Mouse (Mus musculus): ENCODE measurements at regions not wholly inside any gene's neighbourhood (a gene's known extent, or its start where the extent isn't known, plus 50 kb on each side); places are given as distances from the start of the nearest gene placed in this dataset.
"Not testable (repeated sequence)": the region's sequence is repeated elsewhere in the genome, so short reads cannot be mapped to it uniquely, and the experiment has no call there.

DNA sequence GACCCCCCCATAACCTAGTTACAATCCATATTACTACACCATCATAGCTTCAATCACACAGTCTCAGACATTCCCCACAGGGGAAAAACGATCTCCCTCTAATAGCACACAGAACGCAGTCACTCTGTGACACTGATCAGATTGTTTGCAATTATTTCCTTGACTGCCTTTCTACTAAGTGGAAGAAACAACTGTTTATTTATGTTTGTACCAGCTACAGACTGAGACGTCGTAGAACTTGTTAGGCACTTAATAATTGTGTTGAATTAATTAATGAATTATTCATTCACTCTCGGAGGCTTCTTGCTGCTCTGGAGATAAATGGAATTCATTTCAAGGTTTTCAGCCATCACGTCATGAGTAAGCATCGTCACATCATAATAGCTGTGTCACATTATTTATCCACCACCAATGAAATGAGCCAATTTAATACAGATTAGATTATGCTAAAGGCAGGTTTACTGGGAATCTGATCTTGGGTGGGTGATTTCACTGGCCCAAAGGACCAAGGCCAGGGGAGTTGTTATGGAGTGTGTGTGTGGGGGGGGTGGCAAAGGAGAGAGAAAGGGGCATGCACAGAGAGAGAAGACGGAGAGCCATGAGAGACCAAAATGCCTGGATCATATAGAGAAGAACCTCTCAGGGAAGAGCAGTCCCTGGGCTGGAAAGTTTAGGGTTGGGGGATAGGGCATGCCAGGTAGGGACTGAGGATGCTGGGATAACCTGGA, 355.7 kb upstream of the Zwint start:
- no peaks in the 10 kb centered on the region for H3K9me3 ChIP-seq (replicated peaks)
- H3K4me3 ChIP-seq: no peak overlapping the region
- H3K4me1 ChIP-seq: no peaks in the 10 kb centered on the region
- H3K27ac ChIP-seq: no peak overlapping the region
- H3K27me3 ChIP-seq: no peaks in the 10 kb centered on the region
- no peak overlapping the region for H3K4me2 ChIP-seq (replicated peaks)
- H3K9ac ChIP-seq: no peak overlapping the region
- ATAC-seq (ENCODE audit: low FRiP score): peak; percentile 79
- 45% methylated on average over 8 of the region's 8 CpGs for WGBS
- no peaks in the 10 kb centered on the region for H3K36me3 ChIP-seq

DNA sequence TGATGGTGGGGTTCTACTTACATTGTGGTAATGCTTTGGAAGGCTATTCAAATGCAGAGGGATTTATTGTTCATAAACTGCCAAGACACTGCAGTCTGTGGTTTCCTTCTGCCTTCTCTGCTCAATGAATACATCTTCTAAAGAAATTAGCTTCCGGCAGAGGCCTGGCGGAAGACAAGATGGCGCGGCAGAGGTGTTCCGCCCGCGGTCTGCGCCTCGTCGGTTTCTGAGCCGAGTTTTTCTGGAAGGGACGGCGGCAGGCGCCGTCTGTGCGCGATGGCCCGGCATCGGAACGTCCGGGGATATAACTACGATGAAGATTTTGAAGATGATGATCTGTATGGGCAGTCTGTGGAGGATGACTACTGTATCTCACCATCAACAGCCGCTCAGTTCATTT, 345.6 kb upstream of the Zwint start:
- not testable (repeated sequence) for H3K9me3 ChIP-seq (replicated peaks); H3K4me1 ChIP-seq; H3K9ac ChIP-seq; H3K4me2 ChIP-seq (replicated peaks); ATAC-seq (ENCODE audit: low FRiP score); H3K27me3 ChIP-seq; H3K27ac ChIP-seq; H3K36me3 ChIP-seq; H3K4me3 ChIP-seq
- 94% methylated on average over 23 of the region's 23 CpGs for WGBS

DNA sequence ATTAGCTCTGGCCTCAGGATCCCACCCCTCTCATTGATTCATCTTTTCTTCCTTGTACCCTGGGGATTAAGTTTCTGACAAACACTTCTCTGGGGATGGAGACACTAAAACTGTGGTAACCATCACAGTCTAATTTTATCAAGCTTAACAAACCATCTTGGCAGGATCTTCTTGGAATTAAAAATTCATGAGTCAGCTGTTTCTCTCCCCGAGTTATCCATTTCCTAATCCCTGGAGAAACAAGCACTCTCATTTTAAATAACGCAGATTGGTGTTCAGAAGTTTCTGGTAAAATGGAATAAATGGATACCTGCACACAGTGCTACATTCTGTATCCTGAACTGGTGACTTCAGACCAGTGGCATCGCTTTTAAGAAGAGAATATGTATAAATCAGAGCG, 336.3 kb upstream of the Zwint start:
- no peak overlapping the region for H3K4me2 ChIP-seq (replicated peaks)
- no peaks in the 10 kb centered on the region for H3K9me3 ChIP-seq (replicated peaks)
- H3K27ac ChIP-seq: no peak overlapping the region
- ATAC-seq (ENCODE audit: low FRiP score): no peak
- H3K9ac ChIP-seq: no peak overlapping the region
- H3K27me3 ChIP-seq: no peaks in the 10 kb centered on the region
- 76% methylated on average over 4 of the region's 4 CpGs for WGBS
- no peak overlapping the region for H3K4me3 ChIP-seq
- no peaks in the 10 kb centered on the region for H3K36me3 ChIP-seq
- no peaks in the 10 kb centered on the region for H3K4me1 ChIP-seq

DNA sequence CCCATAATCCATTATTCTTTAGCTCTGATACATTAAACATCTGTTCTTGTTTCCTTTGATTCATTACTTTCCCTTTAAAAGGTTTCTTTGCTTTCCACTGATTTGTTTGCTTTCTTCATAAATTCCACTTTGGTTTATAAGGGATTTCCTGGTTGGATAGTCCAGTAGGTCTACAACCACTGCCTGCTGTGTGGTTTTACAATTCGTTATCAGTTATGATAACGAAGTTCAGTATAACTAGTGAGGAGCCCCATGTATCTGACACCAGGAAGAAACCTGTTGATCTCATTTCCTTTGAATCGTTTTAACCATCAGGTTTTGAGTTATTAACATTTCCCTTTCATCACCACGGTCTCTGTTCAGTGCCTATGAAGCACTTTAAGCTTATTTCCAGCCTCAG, 334.3 kb upstream of the Zwint start:
- Histone ChIP-seq H3K4me3 (no peak overlapping the region), H3K27me3 (no peaks in the 10 kb centered on the region), H3K9ac (no peak overlapping the region), H3K4me1 (no peaks in the 10 kb centered on the region), H3K9me3 (replicated peaks) (no peaks in the 10 kb centered on the region), H3K36me3 (no peaks in the 10 kb centered on the region), H3K4me2 (replicated peaks) (no peak overlapping the region), H3K27ac (no peak overlapping the region)
- ATAC-seq (ENCODE audit: low FRiP score): no peak
- 82% methylated on average over 4 of the region's 4 CpGs for WGBS

DNA sequence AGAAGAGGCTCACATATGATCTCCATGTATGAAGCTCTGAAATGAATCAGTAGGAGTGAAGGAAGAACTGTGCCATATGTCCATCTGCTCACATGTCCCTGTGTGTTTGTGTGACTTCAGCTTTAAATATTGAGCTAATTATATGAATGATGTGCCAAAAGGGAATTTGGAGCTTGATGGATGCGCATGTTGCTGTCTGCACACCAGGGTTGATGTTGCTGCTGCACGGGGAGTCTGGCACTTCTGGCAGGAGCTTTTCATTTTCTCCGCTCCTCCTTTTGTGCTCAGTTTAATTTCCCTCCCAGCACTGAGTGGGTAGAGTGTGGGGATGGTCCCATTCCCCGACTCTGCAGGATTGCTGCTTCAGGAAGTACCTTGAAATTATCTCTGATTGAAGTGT, 328.0 kb upstream of the Zwint start:
- WGBS: 46% methylated on average over 4 of the region's 4 CpGs
- Histone ChIP-seq H3K27me3 (no peaks in the 10 kb centered on the region), H3K4me3 (no peak overlapping the region), H3K9me3 (replicated peaks) (no peaks in the 10 kb centered on the region), H3K4me1 (peaks cover 6% of the 10 kb centered on the region), H3K27ac (no peak overlapping the region), H3K4me2 (replicated peaks) (no peak overlapping the region), H3K9ac (no peak overlapping the region), H3K36me3 (no peaks in the 10 kb centered on the region)
- no peak for ATAC-seq (ENCODE audit: low FRiP score)

DNA sequence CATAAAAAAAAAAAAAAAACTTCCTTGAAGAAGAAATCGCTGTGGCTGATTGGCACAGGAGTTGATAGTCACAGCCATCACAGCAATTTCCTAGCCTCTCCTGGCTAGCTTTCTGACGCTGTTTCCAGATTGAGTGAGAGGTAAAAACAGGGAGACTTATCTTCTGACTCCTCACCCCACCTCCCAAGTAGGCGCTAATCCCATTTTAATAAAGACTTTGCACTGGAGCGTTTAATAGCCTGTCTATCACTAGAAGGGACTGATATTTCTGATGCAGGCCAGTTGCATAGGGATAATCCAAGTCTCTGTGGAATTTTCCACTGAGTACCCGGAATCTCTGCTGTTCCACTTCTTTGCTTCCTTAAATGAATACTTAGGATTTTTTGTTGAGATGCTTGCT, 307.4 kb upstream of the Zwint start:
- no peak overlapping the region for H3K4me2 ChIP-seq (replicated peaks)
- H3K9ac ChIP-seq: no peak overlapping the region
- H3K27me3 ChIP-seq: no peaks in the 10 kb centered on the region
- WGBS: 75% methylated on average over 5 of the region's 5 CpGs
- no peaks in the 10 kb centered on the region for H3K4me1 ChIP-seq
- ATAC-seq (ENCODE audit: low FRiP score): no peak
- no peaks in the 10 kb centered on the region for H3K9me3 ChIP-seq (replicated peaks)
- H3K27ac ChIP-seq: no peak overlapping the region
- no peak overlapping the region for H3K4me3 ChIP-seq
- H3K36me3 ChIP-seq: no peaks in the 10 kb centered on the region

DNA sequence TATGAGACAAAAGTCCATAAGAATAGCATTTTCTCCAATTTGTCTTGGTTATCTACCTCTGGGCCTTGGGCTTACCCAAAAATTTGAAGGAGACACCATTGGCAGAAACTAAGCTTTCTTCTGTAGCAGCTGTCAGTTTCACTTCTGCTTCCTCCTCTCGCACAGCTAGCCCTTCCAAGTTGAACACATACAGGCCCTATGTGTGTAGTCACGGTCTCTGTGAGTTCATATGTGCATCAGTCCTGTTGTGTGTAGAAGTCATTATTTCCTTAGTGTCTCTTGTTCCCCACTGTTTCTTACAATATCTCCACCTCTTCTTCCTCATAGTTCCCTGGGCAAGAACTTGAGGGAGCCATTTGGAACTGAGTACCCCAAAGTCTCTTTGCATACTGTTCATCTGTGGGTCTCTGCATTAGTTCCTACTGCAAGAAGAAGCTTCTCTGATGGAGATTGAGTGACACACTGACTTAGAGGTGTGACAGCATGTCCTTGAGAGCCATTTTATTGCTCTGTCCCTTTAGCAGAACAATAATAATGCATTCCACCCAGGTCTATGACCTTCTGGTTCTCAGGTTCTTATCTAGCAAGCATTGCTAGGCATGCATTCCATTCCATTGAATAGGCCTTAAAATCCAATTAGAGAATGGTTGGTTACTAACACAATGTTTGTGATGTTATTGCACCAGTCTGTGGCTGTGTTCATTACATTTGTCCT, 306.5 kb upstream of the Zwint start:
- H3K27me3 ChIP-seq: no peaks in the 10 kb centered on the region
- WGBS: 90% methylated on average over 2 of the region's 2 CpGs
- no peak overlapping the region for H3K4me2 ChIP-seq (replicated peaks)
- no peaks in the 10 kb centered on the region for H3K4me1 ChIP-seq
- ATAC-seq (ENCODE audit: low FRiP score): no peak
- H3K36me3 ChIP-seq: no peaks in the 10 kb centered on the region
- no peak overlapping the region for H3K27ac ChIP-seq
- no peak overlapping the region for H3K9ac ChIP-seq
- H3K4me3 ChIP-seq: no peak overlapping the region
- no peaks in the 10 kb centered on the region for H3K9me3 ChIP-seq (replicated peaks)

DNA sequence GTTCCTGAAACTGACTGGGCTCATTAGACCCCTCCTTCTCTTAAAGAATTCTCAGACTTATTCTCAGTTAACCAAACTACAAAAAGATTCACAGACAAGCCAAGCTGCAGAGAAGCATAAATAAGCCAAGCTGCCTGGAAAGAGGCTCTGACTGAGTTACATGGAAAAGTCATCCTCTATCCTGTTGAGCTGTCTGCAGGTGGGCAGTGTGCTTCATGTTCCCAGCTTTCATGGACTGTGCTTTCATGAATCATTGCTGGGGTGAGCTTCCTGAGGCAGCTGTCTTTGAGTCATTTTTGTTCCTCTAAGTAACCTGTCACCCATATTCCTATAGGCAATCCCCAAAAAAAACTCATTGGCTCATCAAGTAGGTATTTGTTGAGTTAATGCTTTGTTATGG, 301.8 kb upstream of the Zwint start:
- Histone ChIP-seq H3K27me3 (no peaks in the 10 kb centered on the region), H3K4me3 (no peak overlapping the region), H3K4me1 (no peaks in the 10 kb centered on the region), H3K27ac (no peak overlapping the region), H3K9me3 (replicated peaks) (no peaks in the 10 kb centered on the region), H3K36me3 (no peaks in the 10 kb centered on the region), H3K9ac (no peak overlapping the region), H3K4me2 (replicated peaks) (no peak overlapping the region)
- ATAC-seq (ENCODE audit: low FRiP score): no peak

DNA sequence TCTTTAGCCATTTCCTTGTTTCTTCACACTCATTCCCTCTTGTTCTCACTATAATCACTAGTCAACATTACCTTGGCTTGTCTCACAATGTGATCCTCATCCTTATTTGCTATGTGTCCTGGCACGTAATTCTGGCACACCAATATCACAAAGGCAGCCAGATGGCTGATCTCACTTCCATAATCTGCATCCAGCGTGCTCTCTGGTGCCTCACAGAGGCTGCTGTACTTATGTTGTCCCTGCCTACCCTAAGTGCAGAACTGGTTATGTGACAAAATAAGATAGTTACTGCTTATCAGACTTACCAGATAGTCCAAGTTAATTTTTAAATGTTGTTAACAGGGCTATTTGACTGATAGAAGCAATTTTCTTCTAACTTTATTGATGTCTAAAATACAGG, 301.1 kb upstream of the Zwint start:
- WGBS: 84% methylated on average over 2 of the region's 2 CpGs
- H3K36me3 ChIP-seq: no peaks in the 10 kb centered on the region

DNA sequence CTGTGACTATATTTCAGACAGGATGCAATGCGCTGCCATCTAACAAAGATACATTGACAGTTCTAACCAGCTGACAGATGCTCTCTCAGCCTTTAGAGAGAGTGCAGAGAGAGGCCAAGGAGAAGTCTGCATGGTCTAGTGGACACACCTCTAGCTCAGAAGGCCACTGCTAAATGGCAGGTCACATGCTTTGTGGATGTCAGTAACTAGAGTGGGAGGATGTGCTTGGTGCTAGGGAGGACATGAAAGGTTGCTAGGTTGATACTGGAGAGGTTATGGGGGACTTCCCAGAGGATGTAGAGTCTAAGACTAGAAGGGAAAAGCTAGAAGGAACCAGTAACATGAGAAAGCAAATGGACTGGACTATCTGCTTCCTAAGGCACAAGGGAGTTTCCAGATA, 271.3 kb upstream of the Zwint start:
- ATAC-seq (ENCODE audit: low FRiP score): no peak
- H3K4me2 ChIP-seq (replicated peaks): no peak overlapping the region
- 78% methylated on average over 1 of the region's 1 CpGs for WGBS

More for the DNA sequence above, 301.1 kb upstream of the Zwint start:
- Histone ChIP-seq H3K9me3 (replicated peaks) (no peaks in the 10 kb centered on the region), H3K9ac (no peak overlapping the region), H3K27ac (no peak overlapping the region), H3K4me3 (no peak overlapping the region), H3K27me3 (no peaks in the 10 kb centered on the region), H3K4me2 (replicated peaks) (no peak overlapping the region), H3K4me1 (no peaks in the 10 kb centered on the region)
- ATAC-seq (ENCODE audit: low FRiP score): no peak

DNA sequence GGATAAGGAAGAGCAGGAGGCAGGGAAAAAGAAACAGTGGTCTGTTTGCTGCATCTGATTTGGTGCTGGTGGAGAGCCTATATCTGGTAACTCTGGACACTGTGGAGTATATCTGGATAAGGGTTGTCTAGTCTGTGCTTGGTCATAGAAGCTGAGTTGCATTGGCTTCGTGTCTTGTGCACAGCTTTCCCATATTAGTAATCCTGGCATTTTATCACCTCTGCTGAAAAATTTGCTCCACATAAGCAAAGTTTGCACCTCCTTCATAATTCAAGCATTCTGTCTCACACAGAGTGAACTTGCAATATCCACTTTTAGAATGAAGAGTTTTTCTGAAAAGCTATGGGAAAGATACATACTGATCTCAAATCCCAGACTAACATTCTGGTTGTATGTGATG, 269.8 kb upstream of the Zwint start:
- no peaks in the 10 kb centered on the region for H3K9me3 ChIP-seq (replicated peaks)
- H3K9ac ChIP-seq: no peak overlapping the region
- no peaks in the 10 kb centered on the region for H3K36me3 ChIP-seq
- no peak for ATAC-seq (ENCODE audit: low FRiP score)
- no peak overlapping the region for H3K4me3 ChIP-seq
- H3K27me3 ChIP-seq: no peaks in the 10 kb centered on the region
- no peaks in the 10 kb centered on the region for H3K4me1 ChIP-seq
- H3K4me2 ChIP-seq (replicated peaks): no peak overlapping the region
- H3K27ac ChIP-seq: no peak overlapping the region
- WGBS: 71% methylated on average over 1 of the region's 1 CpGs

More for the DNA sequence above, 271.3 kb upstream of the Zwint start:
- H3K4me1 ChIP-seq: no peaks in the 10 kb centered on the region
- no peak overlapping the region for H3K4me3 ChIP-seq
- H3K27ac ChIP-seq: no peak overlapping the region
- H3K36me3 ChIP-seq: no peaks in the 10 kb centered on the region
- no peaks in the 10 kb centered on the region for H3K9me3 ChIP-seq (replicated peaks)
- H3K27me3 ChIP-seq: no peaks in the 10 kb centered on the region
- H3K9ac ChIP-seq: no peak overlapping the region

DNA sequence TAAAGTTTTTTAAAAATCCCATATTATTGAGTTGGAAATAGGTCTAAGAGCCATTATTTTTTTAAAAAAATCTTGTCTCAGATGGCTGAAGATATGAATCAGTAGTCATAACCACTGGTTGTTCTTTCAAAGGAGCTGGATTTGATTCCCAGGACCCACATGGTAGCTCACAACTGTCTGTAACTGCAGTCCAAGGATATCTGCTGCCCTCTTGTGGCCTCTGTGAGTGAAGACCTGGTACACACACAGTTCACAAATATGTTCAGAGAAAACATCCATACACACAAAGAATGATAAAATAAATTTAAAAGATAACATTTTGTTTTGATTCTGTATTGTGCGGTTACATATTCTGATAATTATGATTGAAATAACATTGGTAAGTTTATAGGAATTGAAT, 263.2 kb upstream of the Zwint start:
- ATAC-seq (ENCODE audit: low FRiP score): no peak

More for the DNA sequence above, 263.2 kb upstream of the Zwint start:
- no peaks in the 10 kb centered on the region for H3K36me3 ChIP-seq
- H3K9ac ChIP-seq: no peak overlapping the region
- H3K9me3 ChIP-seq (replicated peaks): 0 out of 2 replicates have a peak, but pooled peaks cover 3% of the 10 kb centered on the region
- no peak overlapping the region for H3K4me2 ChIP-seq (replicated peaks)
- H3K27ac ChIP-seq: no peak overlapping the region
- H3K4me1 ChIP-seq: no peaks in the 10 kb centered on the region
- H3K27me3 ChIP-seq: no peaks in the 10 kb centered on the region
- WGBS: 83% methylated on average over 1 of the region's 1 CpGs
- no peak overlapping the region for H3K4me3 ChIP-seq

Data from hindbrain, embryonic 12.5 days (tissue).